Mouse (Mus musculus) ES-E14 (cell line): ENCODE data around the gene Zfp189. TPM values are rescaled to one million over a fixed set of nuclear protein-coding genes. Genes with fewer than 3 reads are reported as not detected.
A peak's percentile ranks its signal among the peaks of the same experiment; 100 is the strongest.
"Not testable (repeated sequence)": the region's sequence is repeated elsewhere in the genome, so short reads cannot be mapped to it uniquely, and the experiment has no call there.

ENCODE experiments used
- DNase-seq: peaks from one replicate; pipeline ENCODE4 v3.0.0-alpha.2; 2013; ENCODE audit warnings: low read depth, low spot score
- H3K27ac ChIP-seq: 2 replicates; pipeline ENCODE4 v1.5.1; 2012; ENCODE audit warnings: low read depth, mild to moderate bottlenecking, low read length, moderate library complexity, mixed read lengths; ENCODE audit not compliant: poor library complexity, insufficient read depth, severe bottlenecking
- H3K36me3 ChIP-seq: 2 replicates; pipeline ENCODE4 v1.6.1; 2012; ENCODE audit warnings: mild to moderate bottlenecking, low read length, moderate library complexity, mixed read lengths; ENCODE audit not compliant: control insufficient read depth, poor library complexity, insufficient read depth, severe bottlenecking
- H3K4me1 ChIP-seq, 2 experiments: fragments of 150-350 bp in 1 of 2; sonication (generic) in 1 of 2; 2 replicates each; pipeline ENCODE4 v1.6.1; 2012; ENCODE audit warnings: low read length in 2 of 2, mild to moderate bottlenecking in 1 of 2, mixed read lengths in 1 of 2; ENCODE audit not compliant: control insufficient read depth in 2 of 2, insufficient read depth in 2 of 2, poor library complexity in 1 of 2
- H3K4me3 ChIP-seq, 2 experiments: fragments of 150-350 bp in 1 of 2; sonication (generic) in 1 of 2; 2 replicates each; pipeline ENCODE4 v1.5.1; 2012; ENCODE audit warnings: low read length in 2 of 2, low read depth in 1 of 2, mild to moderate bottlenecking in 1 of 2, mixed read lengths in 1 of 2; ENCODE audit not compliant: insufficient read depth in 1 of 2, poor library complexity in 1 of 2, severe bottlenecking in 1 of 2
- H3K9ac ChIP-seq: 2 replicates; pipeline ENCODE4 v1.6.1; 2012; ENCODE audit warnings: low read depth, mild to moderate bottlenecking, low read length, mixed read lengths; ENCODE audit not compliant: poor library complexity, insufficient read depth, severe bottlenecking
- H3K9me3 ChIP-seq: fragments of 150-350 bp; sonication (generic); 2 replicates; pipeline ENCODE4 v1.6.1; 2012; ENCODE audit warnings: low read depth, mild to moderate bottlenecking, low read length; ENCODE audit not compliant: control insufficient read depth, insufficient read depth
- CHD2 ChIP-seq: IDR thresholded peaks from 2 replicates; pipeline ENCODE4 v1.6.1; 2014; ENCODE audit warnings: mild to moderate bottlenecking, low read depth, low read length, inconsistent platforms
- HCFC1 ChIP-seq: IDR thresholded peaks from 2 replicates; pipeline ENCODE4 v1.6.1; 2012; ENCODE audit warnings: low read length, inconsistent platforms, borderline replicate concordance; ENCODE audit not compliant: insufficient read depth
- MAFK ChIP-seq: IDR thresholded peaks from 2 replicates; pipeline ENCODE4 v1.6.1; 2014; ENCODE audit warnings: mild to moderate bottlenecking, low read depth, low read length, inconsistent platforms; ENCODE audit not compliant: insufficient read depth
- ZC3H11A ChIP-seq: IDR thresholded peaks from 2 replicates; pipeline ENCODE4 v1.6.1; 2012; ENCODE audit warnings: low read depth, mild to moderate bottlenecking, inconsistent platforms, low read length, borderline replicate concordance
- ZNF384 ChIP-seq: IDR thresholded peaks from 2 replicates; pipeline ENCODE4 v1.6.1; 2012; ENCODE audit warnings: low read depth, low read length, inconsistent platforms
- in situ Hi-C, 2 experiments: fragments of 600-800 bp; cut with MboI; formaldehyde crosslinking; loops; one replicate each; pipeline ENCODE4 v1.15.1; 2025; ENCODE audit warnings: low sequenced_read_pairs in 2 of 2, inconsistent platforms in 1 of 2; ENCODE audit not compliant: unreplicated experiment in 2 of 2
- total RNA-seq: library from RNA; depleted of rRNA; stranded (reverse); fragments of 300-350 nt; gene quantifications from 2 replicates; pipeline ENCODE4 v1.2.3, GENCODE M21; 2012; rRNA removed

Gene Zfp189
- 2.6 and 4.3 TPM in 2 replicates for total RNA-seq

- no peaks in the 10 kb centered on the region for H3K9me3 ChIP-seq
- no peaks in the 10 kb centered on the region; the same call in 1 of the 2 replicates for H3K36me3 ChIP-seq
- H3K27ac ChIP-seq, result peak within 1 kb of the TSS; percentile 10; the same call in 1 of the 2 replicates
- peak within 1 kb of the TSS; percentile 78 to 97 for H3K4me3 ChIP-seq
- in situ Hi-C loops, result no loop called here
- DNase-seq, result peak; percentile 89
- TF ChIP-seq CHD2 (0 out of 2 replicates have a peak, but pooled peaks have one; percentile 68), HCFC1 (peak; percentile 99), ZNF384 (no peak)
- H3K4me1 ChIP-seq, result peaks cover 0 to 2% of the 10 kb centered on the region in 2 experiments; a peak in 2 of 4 replicates
- H3K9ac ChIP-seq, result peak within 1 kb of the TSS; percentile 92
These were observed at the start of gene Zfp189, which contains the start of gene Mrpl50 for GRCm38 (mm10) chr4:49520572-49521340. Gene Zfp189, plus strand, starts transcription at chr4:49521176. Gene Mrpl50, minus strand, starts transcription at chr4:49521093.

GRCm38 (mm10) chr4:49473435-49474100 is 47.4 kb upstream of the Zfp189 start, which contains the start of gene Acnat1:
Gene Acnat1, minus strand, starts transcription at chr4:49473912.
- DNase-seq, result no peak
- in situ Hi-C loops, result no loop called here
- no peaks in the 10 kb centered on the region for H3K4me1 ChIP-seq
- TF ChIP-seq HCFC1 (no peak), ZNF384 (no peak), MAFK (no peak), CHD2 (no peak), ZC3H11A (no peak)
- no peak within 1 kb of the TSS for H3K4me3 ChIP-seq
- no peak within 1 kb of the TSS for H3K27ac ChIP-seq
- no peaks in the 10 kb centered on the region for H3K36me3 ChIP-seq
- no peak within 1 kb of the TSS for H3K9ac ChIP-seq
- no peaks in the 10 kb centered on the region for H3K9me3 ChIP-seq

DNA sequence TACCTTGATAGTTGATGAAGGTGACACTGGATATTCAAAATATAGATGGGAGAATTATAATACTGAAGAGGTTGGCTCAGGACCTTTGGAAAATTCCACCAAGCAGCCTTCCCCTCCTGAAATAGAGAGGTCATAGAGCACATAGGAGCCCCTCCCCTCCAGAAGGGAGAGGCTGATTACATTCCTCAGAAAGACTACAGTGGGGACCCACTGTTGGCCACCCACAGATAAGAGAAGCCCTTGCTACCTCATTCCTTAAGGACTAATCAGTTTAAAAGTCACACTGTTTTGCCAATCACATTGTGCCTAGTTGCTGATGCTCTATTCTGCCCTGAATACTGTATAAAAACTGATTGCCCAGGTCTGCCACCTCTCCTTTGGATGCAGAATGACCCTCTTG is 46.4 kb upstream of the Zfp189 start:
- DNase-seq, result no peak
- H3K9me3 ChIP-seq, result no peaks in the 10 kb centered on the region
- no peak overlapping the region for H3K4me3 ChIP-seq
- no peaks in the 10 kb centered on the region for H3K36me3 ChIP-seq
- in situ Hi-C loops, result no loop called here
- H3K27ac ChIP-seq, result no peak overlapping the region
- TF ChIP-seq CHD2, result no peak
- no peak for TF ChIP-seq ZNF384
- no peak for TF ChIP-seq HCFC1
- TF ChIP-seq ZC3H11A, result no peak
- no peak for TF ChIP-seq MAFK
- H3K4me1 ChIP-seq, result no peaks in the 10 kb centered on the region
- no peak overlapping the region for H3K9ac ChIP-seq

DNA sequence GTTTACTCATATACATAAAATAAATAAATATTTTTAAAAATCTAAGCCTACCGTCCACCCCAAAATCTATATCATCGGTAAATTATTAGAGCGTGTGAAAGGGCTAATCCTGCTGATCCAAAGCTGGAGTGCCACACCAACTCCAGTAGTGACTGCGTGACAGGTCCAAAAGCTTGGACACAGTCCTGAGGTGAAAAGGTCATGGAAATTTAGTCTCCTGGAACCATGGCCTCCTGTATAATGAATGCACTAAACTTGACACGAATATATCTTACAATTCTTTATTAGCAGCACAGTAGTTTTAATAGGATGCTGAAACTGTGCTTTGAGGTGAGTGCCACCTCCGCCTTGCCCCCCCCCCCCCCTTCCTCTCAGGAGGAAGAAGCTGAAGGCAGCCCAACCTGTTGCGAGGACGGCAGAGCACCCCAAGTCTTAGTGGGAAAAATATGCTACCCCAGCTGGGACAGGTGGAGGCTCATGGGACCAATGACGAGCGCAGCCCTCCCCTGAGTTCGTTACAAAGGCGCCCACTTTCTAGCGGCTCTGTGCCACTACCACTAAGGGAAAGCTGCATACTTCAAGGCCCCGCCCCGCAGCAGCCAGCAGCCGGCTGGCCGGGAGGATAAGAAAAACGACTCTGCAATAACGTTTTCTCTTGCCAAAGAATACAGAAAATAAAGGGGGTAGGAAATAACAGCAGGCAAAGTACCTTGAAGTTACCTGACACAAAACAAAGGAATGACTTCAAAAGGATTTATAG is 42.7 kb upstream of the Zfp189 start:
- Histone ChIP-seq H3K4me3 (no peak overlapping the region), H3K9ac (no peak overlapping the region), H3K27ac (no peak overlapping the region), H3K4me1 (peaks cover 0 to 4% of the 10 kb centered on the region in 2 experiments; a peak in 1 of 4 replicates), H3K9me3 (no peaks in the 10 kb centered on the region), H3K36me3 (no peaks in the 10 kb centered on the region)
- DNase-seq, result no peak
- TF ChIP-seq ZNF384 (no peak), ZC3H11A (no peak), HCFC1 (no peak), MAFK (no peak), CHD2 (no peak)
- in situ Hi-C loops, result no loop called here

- H3K4me3 ChIP-seq, H3K9me3 ChIP-seq, in situ Hi-C loops, H3K27ac ChIP-seq, DNase-seq, H3K36me3 ChIP-seq, H3K9ac ChIP-seq, H3K4me1 ChIP-seq: not testable (repeated sequence)
These were observed 41.9 kb upstream of the Zfp189 start for GRCm38 (mm10) chr4:49479035-49479434.
